Mouse (Mus musculus) cerebral cortex, adult 2 months (tissue): Measurements from ENCODE around the gene Cnga2.

Experiments
- WGBS: fragments of 180-500 bp; shearing (Covaris S2); methylation state at CpG from one replicate; pipeline ENCODE4 v1.1.7; 2018; 5-methylcytosine and 5-hydroxymethylcytosine counted together

Gene Cnga2

DNA sequence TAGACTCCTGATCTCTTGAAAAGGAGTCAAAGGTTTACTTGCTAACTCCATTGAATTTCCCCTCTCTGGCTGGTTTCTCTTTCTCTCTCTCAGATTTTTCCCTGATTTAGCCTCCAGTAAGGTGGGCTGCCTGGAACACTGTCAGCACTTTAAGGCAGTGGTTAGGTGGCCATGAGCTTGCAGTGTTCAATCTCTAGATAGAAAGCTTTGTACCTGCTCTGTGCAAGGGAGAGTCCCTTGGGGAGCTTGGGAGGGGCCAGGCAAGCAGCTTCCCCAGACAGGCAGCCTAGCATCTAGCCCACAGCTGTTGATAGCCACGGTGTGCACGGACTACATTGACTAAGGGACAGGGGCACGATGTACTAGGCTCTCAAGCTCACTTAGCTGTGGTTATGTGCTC, at the start of gene Cnga2:
Cnga2 (plus strand) TSS at position 301 of the 400 bp plus-strand sequence.
- WGBS, result 90% methylated on average over 3 of the region's 3 CpGs

DNA sequence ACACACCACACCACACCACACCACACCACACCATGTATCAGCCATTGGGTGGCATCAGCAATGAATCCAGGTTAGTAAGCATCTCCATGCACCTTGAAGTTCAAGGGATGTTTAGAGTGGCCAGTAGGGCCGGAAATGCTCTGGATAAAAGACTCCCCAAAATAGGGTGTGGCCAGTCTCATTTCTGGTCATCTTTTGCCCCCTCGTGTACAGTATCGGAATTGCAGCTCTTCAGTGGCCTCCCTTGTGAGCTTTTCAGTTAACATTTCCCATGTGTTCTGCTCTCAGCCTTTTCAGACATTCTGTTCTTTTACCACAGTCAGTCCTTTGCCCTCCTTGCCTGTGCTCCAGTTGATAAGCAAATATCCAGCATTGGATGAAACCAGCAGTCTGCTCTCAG, 45.0 kb upstream of the Cnga2 start:
- 13% methylated on average over 3 of the region's 3 CpGs for WGBS

GRCm38 (mm10) chrX:71962073-71963051, 29.3 kb upstream of the Cnga2 start, which contains the start of gene Prrg3:
TSS of gene Prrg3 (plus strand) at chrX:71962624.
- 13% methylated on average over 58 of the region's 72 CpGs for WGBS

DNA sequence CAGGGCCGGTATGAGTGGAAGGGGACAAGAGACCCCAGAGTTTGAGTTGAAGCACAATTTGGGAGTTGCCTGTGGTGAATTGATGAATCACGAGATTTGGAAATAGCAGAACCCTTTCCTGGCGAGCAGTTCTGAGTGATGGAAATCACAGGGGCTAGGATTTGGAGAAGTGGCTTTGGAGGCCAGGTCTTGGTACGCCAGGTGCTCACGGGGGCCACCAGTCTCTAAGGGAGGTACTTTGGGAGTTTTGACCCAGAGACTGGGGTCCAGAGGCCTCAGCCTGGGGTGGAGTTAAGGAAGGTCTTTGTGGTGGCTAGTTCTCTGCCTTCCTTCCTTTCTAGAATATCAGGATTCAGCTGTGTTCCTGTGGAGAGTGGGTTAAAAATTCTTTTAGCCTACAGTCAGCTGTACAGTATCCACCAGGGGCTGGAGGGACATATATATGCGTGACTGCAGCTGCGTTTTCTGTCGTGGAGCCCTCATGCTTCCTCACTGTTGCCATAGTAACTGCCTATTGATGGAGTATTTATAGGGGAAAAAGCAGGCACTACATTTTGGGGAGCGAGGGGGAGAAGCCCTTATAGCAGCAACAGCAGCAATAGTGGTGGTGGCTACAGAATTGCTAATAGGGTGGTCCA, 28.3 kb upstream of the Cnga2 start:
- 11% methylated on average over 9 of the region's 9 CpGs for WGBS

DNA sequence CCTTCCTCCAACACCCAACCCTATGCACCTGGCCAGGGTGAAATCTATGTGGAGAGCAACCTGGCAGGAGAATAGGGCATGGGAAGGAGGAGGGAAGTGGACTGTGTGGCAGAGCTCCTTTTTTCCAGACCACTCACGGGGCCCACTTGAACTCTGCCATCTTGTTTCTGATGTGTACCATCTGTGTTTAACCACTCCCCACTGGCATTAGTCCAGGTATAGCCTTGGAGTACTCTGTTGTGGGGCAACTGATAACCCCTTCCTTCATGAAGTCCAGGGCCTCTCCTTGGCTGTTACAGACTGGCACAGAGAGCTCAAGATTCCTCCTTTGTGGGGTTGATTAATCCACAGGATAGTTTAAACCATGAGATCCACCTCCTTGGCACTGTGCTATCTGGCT, 23.4 kb upstream of the Cnga2 start:
- 83% methylated on average over 1 of the region's 1 CpGs for WGBS

DNA sequence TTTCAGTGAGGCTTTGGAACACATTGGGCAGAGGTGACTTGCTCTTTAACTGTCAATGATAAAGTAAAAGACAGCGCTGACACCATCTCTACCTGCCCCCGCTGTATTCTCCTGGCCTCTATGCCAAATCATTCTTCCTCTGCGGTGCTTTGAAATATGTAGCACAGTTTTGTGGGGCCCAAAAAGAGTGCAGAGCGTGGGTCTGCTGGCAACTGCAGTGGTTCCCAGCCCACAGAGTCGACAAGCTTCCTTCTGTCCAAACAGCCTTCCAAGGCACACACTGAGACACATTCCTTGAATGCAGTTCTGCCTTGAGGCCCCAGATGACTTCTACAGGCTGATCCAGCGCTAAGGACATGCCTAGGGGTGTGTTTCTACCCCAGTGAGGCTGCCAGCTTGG, 22.8 kb upstream of the Cnga2 start:
- 60% methylated on average over 6 of the region's 6 CpGs for WGBS

DNA sequence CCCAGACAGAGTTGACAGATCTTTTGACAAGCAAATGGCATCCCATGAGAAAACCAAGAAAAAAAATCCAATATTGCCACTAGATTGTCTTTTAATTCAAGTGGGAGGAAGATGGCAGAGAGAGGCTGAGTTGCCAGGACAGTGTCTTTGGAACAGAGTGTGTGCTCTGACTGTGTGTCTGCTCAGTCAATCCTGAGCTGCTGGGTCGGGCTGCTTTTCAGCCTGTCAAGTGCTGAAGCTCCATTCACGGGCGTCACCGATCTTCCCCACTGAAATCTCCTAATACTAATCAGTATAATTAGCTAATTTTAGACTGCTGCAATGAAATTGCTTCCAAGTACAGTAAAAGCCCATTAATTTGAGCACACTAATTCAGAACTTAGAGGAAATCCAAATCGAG, 20.3 kb upstream of the Cnga2 start:
- WGBS, result 58% methylated on average over 5 of the region's 5 CpGs

GRCm38 (mm10) chrX:71972686-71973085, 19.0 kb upstream of the Cnga2 start, which contains the start of gene Fate1:
TSS of gene Fate1 (plus strand) at chrX:71972986.
- 88% methylated on average over 2 of the region's 2 CpGs for WGBS

- 72% methylated on average over 3 of the region's 3 CpGs for WGBS
Observed at GRCm38 (mm10) chrX:71980443-71980842, 11.2 kb upstream of the Cnga2 start.

- 65% methylated on average over 2 of the region's 2 CpGs for WGBS
Observed at GRCm38 (mm10) chrX:71981322-71981721, 10.3 kb upstream of the Cnga2 start.

- 55% methylated on average over 2 of the region's 2 CpGs for WGBS
Observed at GRCm38 (mm10) chrX:71983205-71983604, 8.4 kb upstream of the Cnga2 start.

- WGBS, result 89% methylated on average over 1 of the region's 1 CpGs
Observed at GRCm38 (mm10) chrX:71983775-71984174, 7.9 kb upstream of the Cnga2 start.

DNA sequence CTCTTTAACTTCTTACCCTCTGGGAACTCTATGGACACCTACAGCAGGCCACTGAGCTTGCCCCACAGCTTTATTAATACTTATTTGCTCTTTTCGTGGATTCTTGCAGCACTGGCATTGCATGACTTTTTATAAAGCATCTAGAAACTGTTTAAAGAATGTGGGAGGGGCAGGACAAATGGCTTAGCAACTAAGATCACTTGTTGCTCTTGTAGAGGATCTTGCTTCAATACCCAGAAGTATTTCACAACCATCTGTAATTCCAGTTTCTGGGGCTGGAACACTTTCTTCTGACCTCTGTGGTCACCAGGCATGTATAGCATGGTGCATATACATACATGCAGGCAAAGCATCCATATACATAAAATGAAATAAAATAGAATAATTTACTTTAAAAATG, 4.3 kb downstream of the Cnga2 start:
- WGBS, result 81% methylated on average over 1 of the region's 1 CpGs

DNA sequence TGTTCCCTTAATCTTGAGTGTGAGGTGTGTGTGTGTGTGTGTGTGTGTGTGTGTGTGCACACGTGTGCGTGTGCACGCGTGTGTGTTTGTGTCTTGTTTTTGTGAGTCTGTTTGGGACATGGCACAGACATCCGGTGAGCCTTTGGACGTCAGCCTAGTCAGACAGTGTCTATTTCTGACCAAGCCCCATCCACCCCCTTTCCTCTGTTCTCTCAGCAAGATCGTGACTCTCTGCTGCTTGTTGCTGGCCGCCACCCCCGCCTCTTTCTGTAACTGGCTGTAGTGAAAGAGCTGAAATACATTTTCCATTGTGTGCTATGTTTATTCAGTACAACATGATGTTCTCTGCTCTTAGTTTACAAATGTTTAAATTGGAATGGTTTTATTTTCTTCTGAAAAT, 20.6 kb downstream of the Cnga2 start:
- WGBS, result 24% methylated on average over 9 of the region's 9 CpGs

- 16% methylated on average over 3 of the region's 3 CpGs for WGBS
Observed at GRCm38 (mm10) chrX:72012804-72013203, 21.2 kb downstream of the Cnga2 start.

GRCm38 (mm10) chrX:72022241-72022640, 30.6 kb downstream of the Cnga2 start:
- 96% methylated on average over 1 of the region's 1 CpGs for WGBS

DNA sequence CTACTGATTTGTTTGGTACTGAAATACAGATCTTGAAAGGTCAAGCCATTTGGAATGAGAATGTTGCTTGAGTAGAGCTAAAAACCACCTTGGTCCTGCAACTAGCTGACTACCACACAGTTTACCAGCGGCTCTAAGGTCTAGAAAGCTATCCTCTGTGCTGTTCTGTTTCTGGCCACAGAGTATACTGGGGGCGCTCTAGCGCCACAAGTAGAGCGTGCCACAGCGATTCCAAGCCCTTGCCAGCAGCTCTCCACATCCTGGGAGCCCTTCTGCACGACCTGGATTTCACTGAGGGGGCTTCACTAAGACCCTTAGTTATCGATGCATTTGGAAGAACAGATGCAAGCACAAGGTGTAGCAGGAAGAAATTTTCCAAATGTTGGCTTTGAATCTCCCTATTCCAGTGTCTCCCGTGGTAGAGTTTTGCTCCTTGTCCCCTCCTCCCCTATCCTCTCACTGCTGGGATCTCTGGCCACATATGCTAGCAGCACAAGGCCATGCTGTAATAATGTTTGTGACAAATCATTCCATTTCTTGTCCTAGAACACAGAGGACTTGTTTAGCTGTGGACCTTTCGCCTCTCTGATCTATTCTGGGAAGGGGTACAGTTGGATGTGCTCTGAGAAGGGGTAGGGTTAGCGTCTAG, 31.2 kb downstream of the Cnga2 start:
- WGBS, result 30% methylated on average over 10 of the region's 10 CpGs

DNA sequence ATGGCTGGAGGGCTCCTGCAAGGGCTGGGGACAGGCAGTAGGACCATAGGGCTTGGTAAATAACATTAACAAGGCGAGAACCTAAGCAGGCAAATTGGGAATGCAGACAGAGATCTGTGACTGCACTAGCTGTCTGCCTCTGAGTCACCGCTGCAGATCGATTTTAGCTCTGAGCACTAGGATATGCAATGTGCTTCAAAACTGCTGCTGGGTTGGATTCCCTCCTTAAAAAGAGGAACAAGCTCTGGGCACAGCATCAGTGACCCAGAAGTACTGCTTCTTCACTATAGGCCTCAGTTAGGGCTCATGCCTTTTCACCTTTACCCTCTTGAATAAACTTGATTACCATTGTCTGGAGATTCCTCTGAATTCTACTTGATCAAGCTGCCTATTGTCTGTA, 31.9 kb downstream of the Cnga2 start:
- 53% methylated on average over 3 of the region's 3 CpGs for WGBS

- 74% methylated on average over 3 of the region's 3 CpGs for WGBS
Observed at GRCm38 (mm10) chrX:72044056-72044455, 52.4 kb downstream of the Cnga2 start.

- 88% methylated on average over 2 of the region's 2 CpGs for WGBS
Observed at GRCm38 (mm10) chrX:72047918-72048317, 56.3 kb downstream of the Cnga2 start.
